Mouse (Mus musculus) kidney, postnatal 0 days (tissue): Measurements from ENCODE around the gene Ambra1. TPM values are rescaled to one million over a fixed set of nuclear protein-coding genes. Genes with fewer than 3 reads are reported as not detected.
A peak's percentile ranks its signal among the peaks of the same experiment; 100 is the strongest.

Source experiments
- ATAC-seq: fragments of 200-750 bp; cut with Nextera tagmentation; replicated peaks from 2 replicates; pipeline ENCODE4 v1.8.0; 2017; ENCODE audit warnings: low read depth, moderate number of reproducible peaks, moderate TSS enrichment, moderate library complexity; ENCODE audit not compliant: low FRiP score
- DNase-seq: peaks from one replicate; pipeline ENCODE4 v3.0.0-alpha.2; 2016; ENCODE audit warnings: low spot score
- H3K27ac ChIP-seq: fragments of 300-500 bp; sonication (generic); 2 replicates; pipeline ENCODE4 v1.5.1; 2014; ENCODE audit warnings: mild to moderate bottlenecking
- H3K27me3 ChIP-seq: fragments of 300-500 bp; sonication (generic); 2 replicates; pipeline ENCODE4 v1.6.1; 2014; ENCODE audit warnings: low read length, mixed read lengths; ENCODE audit not compliant: insufficient read depth
- H3K36me3 ChIP-seq: fragments of 300-500 bp; sonication (generic); 2 replicates; pipeline ENCODE4 v1.6.1; 2014; ENCODE audit warnings: low read length, mixed read lengths; ENCODE audit not compliant: insufficient read depth
- H3K4me1 ChIP-seq: fragments of 300-500 bp; sonication (generic); replicated peaks from 2 replicates; pipeline ENCODE4 v1.6.1; 2014; ENCODE audit warnings: antibody characterized with exemption, low read length, mixed read lengths; ENCODE audit not compliant: insufficient read depth
- H3K4me2 ChIP-seq: fragments of 300-500 bp; sonication (generic); 2 replicates; pipeline ENCODE4 v1.6.1; 2014; ENCODE audit warnings: mild to moderate bottlenecking, low read length, moderate library complexity, mixed read lengths
- H3K4me3 ChIP-seq: fragments of 300-500 bp; sonication (generic); replicated peaks from 2 replicates; pipeline ENCODE4 v1.5.1; 2014; ENCODE audit warnings: low read depth, low read length
- H3K9ac ChIP-seq: fragments of 300-500 bp; sonication (generic); 2 replicates; pipeline ENCODE4 v1.6.1; 2014; ENCODE audit warnings: low read depth, low read length
- H3K9me3 ChIP-seq: fragments of 300-500 bp; sonication (generic); replicated peaks from 2 replicates; pipeline ENCODE4 v1.6.1; 2016; ENCODE audit warnings: low read length, inconsistent platforms, mixed read lengths
- CTCF ChIP-seq: IDR thresholded peaks from 2 replicates; pipeline ENCODE4 v1.5.1; 2016; ENCODE audit warnings: antibody characterized with exemption, low read depth, mild to moderate bottlenecking, moderate library complexity
- WGBS: fragments of 180-500 bp; shearing (Covaris S2); extraction: QIAGEN DNeasy Blood & Tissue Kit; methylation state at CpG from one replicate; pipeline ENCODE4 v1.1.7; 2014; 5-methylcytosine and 5-hydroxymethylcytosine counted together
- polyA plus RNA-seq: library from polyadenylated mRNA; unstranded; fragments of >200 nt; fragmentation: Nextera tagmentation; extraction: Ambion mirVana; gene quantifications from 2 replicates; pipeline ENCODE4 v1.2.1, GENCODE M21; 2015

Ambra1 gene
- polyA plus RNA-seq, 1 experiment from 2014 or later, result 10.4 TPM

DNA sequence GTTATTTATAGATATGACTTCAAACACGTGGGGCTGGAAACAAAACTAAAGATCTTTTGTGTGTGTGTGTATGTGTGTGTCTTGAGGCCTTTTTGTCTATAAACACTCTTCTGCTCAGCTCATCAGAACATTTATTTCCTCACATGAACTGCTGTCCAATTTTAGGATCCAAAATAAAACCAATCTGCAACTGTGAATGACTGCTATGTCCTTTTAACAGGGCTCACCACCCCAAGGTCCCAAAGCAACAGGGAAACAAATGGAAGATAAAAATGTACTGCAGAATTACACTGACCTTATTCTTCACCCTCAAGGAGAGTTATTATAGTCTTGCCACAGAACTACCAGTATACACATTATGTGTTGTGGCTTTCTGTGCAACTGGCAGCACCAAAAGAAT lies 30.7 kb upstream of the Ambra1 start:
- ATAC-seq, result no peak
- Histone ChIP-seq H3K4me2 (no peak overlapping the region), H3K27ac (no peak overlapping the region), H3K4me1 (no peaks in the 10 kb centered on the region), H3K36me3 (0 out of 2 replicates have a peak, but pooled peaks cover 6% of the 10 kb centered on the region), H3K4me3 (no peak overlapping the region), H3K27me3 (no peaks in the 10 kb centered on the region), H3K9ac (no peak overlapping the region), H3K9me3 (no peaks in the 10 kb centered on the region)
- no peak for TF ChIP-seq CTCF
- no peak for DNase-seq
- WGBS, result 71% methylated on average over 1 of the region's 1 CpGs

- no peaks in the 10 kb centered on the region for H3K27me3 ChIP-seq
- no peak overlapping the region for H3K9ac ChIP-seq
- ATAC-seq (no peak), DNase-seq (no peak)
- H3K9me3 ChIP-seq, result no peaks in the 10 kb centered on the region
- H3K4me3 ChIP-seq, result no peak overlapping the region
- WGBS, result 87% methylated on average over 2 of the region's 2 CpGs
- H3K4me2 ChIP-seq, result no peak overlapping the region
- TF ChIP-seq CTCF, result no peak
- no peaks in the 10 kb centered on the region for H3K36me3 ChIP-seq
- no peak overlapping the region for H3K27ac ChIP-seq
- H3K4me1 ChIP-seq, result no peaks in the 10 kb centered on the region
These were observed 28.6 kb upstream of the Ambra1 start for GRCm38 (mm10) chr2:91701366-91701765.

GRCm38 (mm10) chr2:91705736-91706135 lies 24.2 kb upstream of the Ambra1 start:
- Histone ChIP-seq H3K27me3 (no peaks in the 10 kb centered on the region), H3K36me3 (no peaks in the 10 kb centered on the region), H3K27ac (no peak overlapping the region), H3K4me1 (peaks cover 6% of the 10 kb centered on the region; the same call in 1 of the 2 replicates), H3K4me3 (no peak overlapping the region), H3K9me3 (no peaks in the 10 kb centered on the region), H3K9ac (no peak overlapping the region), H3K4me2 (no peak overlapping the region)
- 84% methylated on average over 6 of the region's 6 CpGs for WGBS
- DNase-seq (no peak), ATAC-seq (no peak)
- TF ChIP-seq CTCF, result no peak

- H3K4me1 ChIP-seq, result peaks cover 6% of the 10 kb centered on the region; the same call in 1 of the 2 replicates
- ATAC-seq (no peak), DNase-seq (no peak)
- no peaks in the 10 kb centered on the region for H3K36me3 ChIP-seq
- H3K27ac ChIP-seq, result no peak overlapping the region
- TF ChIP-seq CTCF, result no peak
- no peak overlapping the region for H3K4me2 ChIP-seq
- no peaks in the 10 kb centered on the region for H3K27me3 ChIP-seq
- no peak overlapping the region for H3K4me3 ChIP-seq
- no peaks in the 10 kb centered on the region for H3K9me3 ChIP-seq
- no peak overlapping the region for H3K9ac ChIP-seq
These were observed 23.5 kb upstream of the Ambra1 start for GRCm38 (mm10) chr2:91706456-91706855.

- ATAC-seq (no peak), DNase-seq (no peak)
- Histone ChIP-seq H3K36me3 (no peaks in the 10 kb centered on the region), H3K4me3 (no peak overlapping the region), H3K9ac (no peak overlapping the region), H3K4me1 (peaks cover 6% of the 10 kb centered on the region; the same call in 1 of the 2 replicates), H3K4me2 (no peak overlapping the region), H3K27ac (no peak overlapping the region), H3K27me3 (no peaks in the 10 kb centered on the region), H3K9me3 (no peaks in the 10 kb centered on the region)
- WGBS, result 96% methylated on average over 6 of the region's 6 CpGs
- TF ChIP-seq CTCF, result no peak
These were observed 21.6 kb upstream of the Ambra1 start for GRCm38 (mm10) chr2:91708361-91708760.

- Histone ChIP-seq H3K4me2 (peak within 1 kb of the TSS; percentile 78), H3K27me3 (no peaks in the 10 kb centered on the region), H3K27ac (peak within 1 kb of the TSS; percentile 78), H3K36me3 (no peaks in the 10 kb centered on the region), H3K9ac (peak within 1 kb of the TSS; percentile 69), H3K4me1 (peaks cover 6% of the 10 kb centered on the region; the same call in 1 of the 2 replicates), H3K4me3 (peak within 1 kb of the TSS; percentile 85), H3K9me3 (no peaks in the 10 kb centered on the region)
- DNase-seq (peak; percentile 95), ATAC-seq (peak; percentile 97)
- TF ChIP-seq CTCF, result no peak
- WGBS, result under 1% methylated on average over 66 of the region's 66 CpGs
These were observed 19.4 kb upstream of the Ambra1 start, which contains the start of the genes Atg13 and Harbi1 for GRCm38 (mm10) chr2:91710272-91711234. TSS of gene Atg13 (minus strand) at chr2:91710576. TSS of gene Harbi1 (plus strand) at chr2:91710852.
